Mouse (Mus musculus) lung, adult 2 months (tissue): ENCODE data around the gene Cdhr4. TPM values are rescaled to one million over a fixed set of nuclear protein-coding genes. Genes with fewer than 3 reads are reported as not detected.

Source experiments
- DNase-seq: peaks from one replicate; pipeline ENCODE4 v3.0.0; 2022
- H3K4me1 ChIP-seq: fragments of 200-500 bp; 2 replicates; pipeline ENCODE4 v1.6.1; 2011; ENCODE audit warnings: low read length; ENCODE audit not compliant: control insufficient read depth, insufficient read depth
- H3K4me3 ChIP-seq: fragments of 200-500 bp; replicated peaks from 2 replicates; pipeline ENCODE3; 2011; ENCODE audit warnings: low read depth, mild to moderate bottlenecking, control low read depth, low read length; ENCODE audit errors: extremely low read depth
- CTCF ChIP-seq: fragments of 200-500 bp; IDR thresholded peaks from 2 replicates; pipeline ENCODE4 v1.5.1; 2011; ENCODE audit warnings: mild to moderate bottlenecking, low read length, control low read depth; ENCODE audit not compliant: insufficient read depth
- POLR2A ChIP-seq: fragments of 200-500 bp; IDR thresholded peaks from 2 replicates; pipeline ENCODE4 v1.6.1; 2011; ENCODE audit warnings: low read depth, mild to moderate bottlenecking, control low read depth, low read length, borderline replicate concordance; ENCODE audit errors: extremely low read depth
- WGBS: fragments of 180-500 bp; shearing (Covaris S2); methylation state at CpG from one replicate; pipeline ENCODE4 v1.1.7; 2018; 5-methylcytosine and 5-hydroxymethylcytosine counted together
- polyA plus RNA-seq: library from polyadenylated mRNA; depleted of rRNA; stranded (reverse); fragments of >200 nt; gene quantifications from 2 replicates; pipeline ENCODE4 v1.2.3, GENCODE M21; 2012

Cdhr4 gene
- polyA plus RNA-seq, 1 experiment, result 89.2 TPM

DNA sequence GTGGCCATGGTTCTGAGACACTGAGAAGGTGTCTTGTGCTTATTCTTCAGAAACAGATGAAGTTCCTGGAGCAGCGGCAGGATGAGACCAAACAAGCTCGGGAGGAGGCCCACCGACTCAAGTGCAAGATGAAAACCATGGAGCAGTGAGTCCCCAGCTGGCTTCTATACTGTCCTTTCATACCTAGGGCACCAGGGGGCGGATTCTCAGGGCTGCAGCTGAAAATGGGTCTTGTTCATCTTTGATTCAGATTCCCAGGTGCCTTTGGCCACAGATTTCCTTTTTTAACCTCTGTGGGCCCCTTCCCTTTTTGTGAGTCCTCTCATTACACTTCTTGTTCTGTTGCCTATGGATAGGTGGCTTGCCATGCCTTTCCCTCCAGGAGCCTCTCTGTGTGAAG is 31.4 kb upstream of the Cdhr4 start:
- TF ChIP-seq CTCF, result no peak
- no peak for TF ChIP-seq POLR2A
- no peak overlapping the region for H3K4me3 ChIP-seq
- 69% methylated on average over 4 of the region's 4 CpGs for WGBS
- no peak for DNase-seq
- H3K4me1 ChIP-seq, result no peaks in the 10 kb centered on the region

DNA sequence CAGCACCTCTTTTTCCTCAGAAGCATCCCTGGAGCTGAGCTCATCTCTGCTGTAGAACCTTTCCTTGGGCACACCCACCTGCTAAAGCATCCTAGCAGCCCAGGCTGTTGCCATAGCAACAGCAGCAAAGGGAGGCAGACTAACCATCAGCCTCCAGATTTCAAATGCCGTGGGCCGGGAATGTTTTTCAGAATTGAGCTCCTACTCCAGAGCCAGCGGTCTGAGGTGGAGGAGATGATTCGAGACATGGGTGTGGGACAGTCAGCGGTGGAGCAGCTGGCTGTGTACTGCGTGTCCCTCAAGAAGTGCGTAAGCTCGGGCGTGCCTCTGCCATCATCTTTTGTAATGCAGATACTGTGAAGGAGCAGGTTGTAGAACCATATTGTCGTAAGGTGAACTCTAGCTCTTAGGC is 30.9 kb upstream of the Cdhr4 start:
- Histone ChIP-seq H3K4me1 (no peaks in the 10 kb centered on the region), H3K4me3 (no peak overlapping the region)
- 87% methylated on average over 10 of the region's 10 CpGs for WGBS
- TF ChIP-seq POLR2A (no peak), CTCF (no peak)
- no peak for DNase-seq

DNA sequence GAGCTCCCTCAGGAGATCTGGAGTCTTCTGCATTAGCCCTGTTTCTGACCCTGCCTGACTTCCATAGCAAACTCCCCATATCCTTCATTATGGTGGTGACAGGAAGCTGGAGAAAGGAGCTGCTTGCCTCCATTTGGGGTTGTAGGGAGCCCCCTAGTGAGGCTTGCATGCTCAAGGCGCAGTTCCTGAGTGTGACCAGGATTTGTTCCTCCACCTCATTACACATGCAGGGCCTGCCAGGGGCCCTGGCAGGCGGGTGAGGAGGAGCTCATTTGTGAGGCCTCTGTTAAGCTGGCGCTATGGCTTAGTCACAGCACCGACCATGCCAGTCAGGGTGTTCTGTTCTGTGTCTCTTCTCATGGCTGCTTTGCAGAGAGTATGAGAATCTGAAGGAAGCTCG is 30.4 kb upstream of the Cdhr4 start:
- 68% methylated on average over 5 of the region's 5 CpGs for WGBS
- no peak for DNase-seq
- Histone ChIP-seq H3K4me3 (no peak overlapping the region), H3K4me1 (no peaks in the 10 kb centered on the region)
- peak; percentile 13; the same call in 1 of the 2 replicates for TF ChIP-seq CTCF
- TF ChIP-seq POLR2A, result no peak

DNA sequence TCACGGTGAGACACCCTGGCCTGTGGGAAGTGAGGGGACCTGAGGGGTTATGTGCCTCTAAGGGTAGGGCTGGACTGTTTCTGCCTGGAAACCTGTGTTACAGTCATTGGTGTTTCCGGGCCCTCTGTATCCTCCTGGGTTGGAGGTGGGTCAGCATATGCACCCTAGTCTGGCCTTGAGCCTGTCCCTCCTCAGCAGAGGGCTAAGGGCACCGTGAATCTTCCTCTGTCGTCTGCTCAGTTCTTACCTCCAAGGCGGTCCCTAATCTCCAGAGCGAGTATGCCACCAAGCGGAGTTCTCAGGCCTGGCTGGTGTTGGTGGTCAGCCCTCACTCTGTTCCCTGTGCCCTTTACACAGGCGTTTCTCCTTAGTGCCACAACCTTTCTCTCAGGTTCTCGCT is 29.4 kb upstream of the Cdhr4 start:
- TF ChIP-seq POLR2A, result no peak
- TF ChIP-seq CTCF, result no peak
- 94% methylated on average over 9 of the region's 9 CpGs for WGBS
- Histone ChIP-seq H3K4me1 (no peaks in the 10 kb centered on the region; the same call in 1 of the 2 replicates), H3K4me3 (no peak overlapping the region)
- no peak for DNase-seq

DNA sequence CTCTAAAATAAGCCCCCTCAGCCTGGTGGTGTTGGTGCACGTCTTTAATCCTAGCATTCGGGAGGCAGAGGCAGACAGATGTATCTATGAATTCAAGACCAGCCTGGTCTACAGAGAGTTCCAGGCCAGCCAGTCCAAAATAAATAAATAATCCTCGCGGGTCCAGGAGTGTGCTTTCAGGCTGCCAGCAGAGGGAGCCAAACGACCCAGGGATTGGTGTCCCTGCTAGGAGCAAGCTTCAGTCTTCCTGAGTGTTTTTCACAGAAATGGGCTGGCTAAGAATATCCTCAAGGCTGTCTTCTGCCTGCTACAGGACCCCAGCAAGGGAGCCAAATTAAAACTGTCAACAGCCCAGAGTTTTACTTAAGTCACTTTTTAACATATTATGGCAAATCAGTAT is 28.6 kb upstream of the Cdhr4 start:
- WGBS, result 12% methylated on average over 5 of the region's 5 CpGs
- TF ChIP-seq CTCF, result peak; percentile 97
- TF ChIP-seq POLR2A, result no peak
- Histone ChIP-seq H3K4me3 (no peak overlapping the region), H3K4me1 (no peaks in the 10 kb centered on the region; the same call in 1 of the 2 replicates)
- peak; percentile 70 for DNase-seq

DNA sequence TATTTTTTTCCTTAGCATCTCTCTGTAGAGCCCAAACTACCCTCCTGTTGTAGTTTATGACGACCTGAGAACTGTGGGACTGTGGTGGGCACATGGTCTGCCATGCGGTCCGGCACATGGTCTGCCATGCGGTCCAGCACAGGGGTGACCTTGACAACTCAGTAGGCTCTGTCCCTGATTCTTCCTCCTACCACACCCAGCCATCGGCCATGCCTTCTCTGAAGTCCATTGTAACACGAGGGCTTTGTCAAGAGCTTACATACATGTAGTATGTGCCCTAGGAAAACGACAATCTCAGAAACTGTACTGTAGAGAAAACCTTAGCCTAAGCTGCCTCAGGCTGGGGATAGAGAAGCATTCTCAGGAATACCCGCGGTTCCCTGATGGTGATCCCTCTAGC is 27.6 kb upstream of the Cdhr4 start:
- no peak for DNase-seq
- TF ChIP-seq POLR2A (no peak), CTCF (no peak)
- H3K4me1 ChIP-seq, result no peaks in the 10 kb centered on the region; the same call in 1 of the 2 replicates
- 89% methylated on average over 9 of the region's 9 CpGs for WGBS
- no peak overlapping the region for H3K4me3 ChIP-seq

DNA sequence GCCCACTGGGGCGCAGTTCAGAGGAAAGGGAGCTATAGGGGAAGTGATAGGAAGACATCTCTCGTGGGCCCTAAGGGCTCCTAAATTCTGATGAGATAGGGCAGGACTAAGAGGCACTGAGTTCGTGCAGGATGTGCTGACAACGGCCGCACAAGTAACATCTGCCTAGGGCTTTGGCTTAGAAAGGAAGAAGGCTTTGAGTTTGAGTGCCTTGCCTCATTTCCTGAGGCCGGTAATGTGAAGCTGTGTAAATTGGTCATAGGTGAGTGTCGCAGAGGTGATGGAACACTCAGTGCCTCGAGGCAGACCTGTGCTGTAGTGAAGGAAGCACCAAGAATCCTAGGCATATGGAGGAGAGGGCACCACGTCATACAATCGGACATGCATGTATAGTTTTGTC is 25.6 kb upstream of the Cdhr4 start:
- no peak for DNase-seq
- H3K4me1 ChIP-seq, result no peaks in the 10 kb centered on the region; the same call in 1 of the 2 replicates
- WGBS, result 71% methylated on average over 10 of the region's 10 CpGs
- TF ChIP-seq POLR2A, result no peak
- no peak for TF ChIP-seq CTCF
- H3K4me3 ChIP-seq, result no peak overlapping the region

DNA sequence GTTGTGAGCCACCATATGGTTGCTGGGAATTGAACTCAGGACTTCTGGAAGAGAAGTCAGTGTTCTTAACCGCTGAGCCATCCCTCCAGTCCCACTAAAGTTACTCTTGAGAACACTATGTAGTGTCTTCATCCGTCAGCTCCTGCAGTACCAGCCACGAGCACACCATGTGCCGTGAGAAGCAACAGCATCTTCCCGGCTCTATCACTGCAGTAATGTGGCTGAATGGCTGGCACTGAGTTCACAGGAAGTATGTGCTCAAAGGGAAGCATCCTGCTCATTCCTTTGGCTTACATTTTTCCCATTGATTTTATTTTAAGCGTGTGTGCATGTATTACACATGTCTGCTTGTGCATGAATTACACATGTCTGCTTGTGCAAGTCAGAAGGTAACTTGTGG is 24.9 kb upstream of the Cdhr4 start:
- 50% methylated on average over 6 of the region's 6 CpGs for WGBS
- DNase-seq, result no peak
- Histone ChIP-seq H3K4me1 (no peaks in the 10 kb centered on the region; the same call in 1 of the 2 replicates), H3K4me3 (no peak overlapping the region)
- TF ChIP-seq POLR2A (no peak), CTCF (no peak)

DNA sequence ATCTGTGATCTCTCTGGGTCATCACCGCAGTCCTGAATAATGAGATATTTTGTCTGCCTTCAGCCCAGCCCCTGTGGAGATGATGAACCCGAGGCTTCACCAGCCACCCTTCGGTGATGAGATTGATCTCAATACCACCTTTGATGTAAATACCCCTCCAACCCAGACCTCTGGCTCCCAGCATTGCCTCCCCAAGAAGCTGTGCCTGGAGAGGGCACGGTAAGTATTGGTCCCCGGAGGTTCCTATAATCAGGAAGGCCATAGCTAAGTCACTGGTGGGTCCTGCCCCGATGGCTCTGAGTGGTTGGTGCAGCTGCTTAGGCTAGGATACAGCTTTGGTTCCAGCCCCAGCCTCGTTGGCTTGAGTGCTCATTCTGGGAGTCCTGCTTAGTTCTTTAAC is 23.8 kb upstream of the Cdhr4 start:
- DNase-seq, result no peak
- TF ChIP-seq POLR2A, result no peak
- no peak for TF ChIP-seq CTCF
- WGBS, result 90% methylated on average over 7 of the region's 7 CpGs
- Histone ChIP-seq H3K4me3 (no peak overlapping the region), H3K4me1 (no peaks in the 10 kb centered on the region; the same call in 1 of the 2 replicates)

DNA sequence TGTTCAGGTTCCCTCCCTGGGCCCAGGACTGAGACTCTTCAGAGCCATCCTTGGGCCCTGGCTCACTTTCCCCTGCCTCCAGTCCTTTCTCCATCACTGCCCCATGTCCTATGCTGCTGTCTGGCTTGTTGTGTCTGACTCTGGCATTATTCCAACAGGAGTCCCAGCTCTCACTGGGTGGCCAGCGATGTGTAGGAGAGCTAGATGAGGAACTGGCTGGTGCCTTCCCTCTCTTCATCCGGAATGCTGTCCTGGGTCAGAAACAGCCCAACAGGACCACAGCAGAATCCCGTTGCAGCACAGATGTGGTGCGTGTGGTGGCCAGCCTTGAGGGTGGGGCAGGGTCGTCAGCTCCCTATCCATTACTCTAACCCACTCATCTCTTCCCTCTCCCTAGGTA is 22.0 kb upstream of the Cdhr4 start:
- H3K4me3 ChIP-seq, result no peak overlapping the region
- 84% methylated on average over 5 of the region's 5 CpGs for WGBS
- peaks cover 3% of the 10 kb centered on the region; the same call in 1 of the 2 replicates for H3K4me1 ChIP-seq
- TF ChIP-seq CTCF, result no peak
- TF ChIP-seq POLR2A, result no peak
- no peak for DNase-seq
